Mouse (Mus musculus): ENCODE results near the gene Flvcr1.

The Flvcr1 gene

GRCm38 (mm10) chr1:191026021-191026713, at the start of gene Flvcr1:
TSS of gene Flvcr1 (minus strand) at chr1:191026158.
- DNase-seq (ENCODE audit: extremely low read depth, insufficient read length, low spot score): peak; percentile 99

GRCm38 (mm10) chr1:191075199-191075883, 49.4 kb upstream of the Flvcr1 start:
- peak; percentile 56 for DNase-seq (ENCODE audit: extremely low read depth, insufficient read length, low spot score)

- no peak for DNase-seq (ENCODE audit: extremely low read depth, insufficient read length, low spot score)
These were observed 47.5 kb upstream of the Flvcr1 start for GRCm38 (mm10) chr1:191073486-191073885.

GRCm38 (mm10) chr1:191073001-191073400, 47.0 kb upstream of the Flvcr1 start:
- DNase-seq (ENCODE audit: extremely low read depth, insufficient read length, low spot score): no peak

- no peak for DNase-seq (ENCODE audit: extremely low read depth, insufficient read length, low spot score)
These were observed 46.5 kb upstream of the Flvcr1 start for GRCm38 (mm10) chr1:191072329-191072913.

- no peak for DNase-seq (ENCODE audit: extremely low read depth, insufficient read length, low spot score)
These were observed 45.7 kb upstream of the Flvcr1 start for GRCm38 (mm10) chr1:191071613-191072012.

- no peak for DNase-seq (ENCODE audit: extremely low read depth, insufficient read length, low spot score)
These were observed 44.3 kb upstream of the Flvcr1 start for GRCm38 (mm10) chr1:191070259-191070658.

- DNase-seq (ENCODE audit: extremely low read depth, insufficient read length, low spot score): no peak
These were observed 42.4 kb upstream of the Flvcr1 start for GRCm38 (mm10) chr1:191068377-191068776.

- no peak for DNase-seq (ENCODE audit: extremely low read depth, insufficient read length, low spot score)
These were observed 39.2 kb upstream of the Flvcr1 start for GRCm38 (mm10) chr1:191065188-191065587.

- no peak for DNase-seq (ENCODE audit: extremely low read depth, insufficient read length, low spot score)
These were observed 38.6 kb upstream of the Flvcr1 start for GRCm38 (mm10) chr1:191064535-191064934.

GRCm38 (mm10) chr1:191063700-191064099, 37.7 kb upstream of the Flvcr1 start:
- DNase-seq (ENCODE audit: extremely low read depth, insufficient read length, low spot score): no peak

- DNase-seq (ENCODE audit: extremely low read depth, insufficient read length, low spot score): peak; percentile 92
These were observed 37.0 kb upstream of the Flvcr1 start, which contains the start of the genes Tatdn3 and Nsl1 for GRCm38 (mm10) chr1:191062781-191063485. TSS of gene Tatdn3 (minus strand) at chr1:191062932. TSS of gene Nsl1 (plus strand) at chr1:191063012.

GRCm38 (mm10) chr1:191062241-191062780, 36.4 kb upstream of the Flvcr1 start:
- no peak for DNase-seq (ENCODE audit: extremely low read depth, insufficient read length, low spot score)

GRCm38 (mm10) chr1:191057461-191057860, 31.5 kb upstream of the Flvcr1 start:
- no peak for DNase-seq (ENCODE audit: extremely low read depth, insufficient read length, low spot score)

- no peak for DNase-seq (ENCODE audit: extremely low read depth, insufficient read length, low spot score)
These were observed 29.5 kb upstream of the Flvcr1 start for GRCm38 (mm10) chr1:191055533-191055873.

GRCm38 (mm10) chr1:191054870-191055532, 29.0 kb upstream of the Flvcr1 start:
- DNase-seq (ENCODE audit: extremely low read depth, insufficient read length, low spot score): peak; percentile 46

- DNase-seq (ENCODE audit: extremely low read depth, insufficient read length, low spot score): no peak
These were observed 27.6 kb upstream of the Flvcr1 start for GRCm38 (mm10) chr1:191053555-191053954.

GRCm38 (mm10) chr1:191046231-191046824, 20.4 kb upstream of the Flvcr1 start:
- no peak for DNase-seq (ENCODE audit: extremely low read depth, insufficient read length, low spot score)

GRCm38 (mm10) chr1:191045264-191045663, 19.3 kb upstream of the Flvcr1 start:
- no peak for DNase-seq (ENCODE audit: extremely low read depth, insufficient read length, low spot score)

GRCm38 (mm10) chr1:191042688-191043087, 16.7 kb upstream of the Flvcr1 start:
- DNase-seq (ENCODE audit: extremely low read depth, insufficient read length, low spot score): no peak

Data from 3134 (cell line).